Mouse (Mus musculus): Measurements from ENCODE around the gene Abcc5. TPM values are rescaled to one million over a fixed set of nuclear protein-coding genes. Genes with fewer than 3 reads are reported as not detected.
"Not testable (repeated sequence)": the region's sequence is repeated elsewhere in the genome, so short reads cannot be mapped to it uniquely, and the experiment has no call there.

The Abcc5 gene
- polyA plus RNA-seq, 1 experiment from 2014 or later = 64.0 TPM

DNA sequence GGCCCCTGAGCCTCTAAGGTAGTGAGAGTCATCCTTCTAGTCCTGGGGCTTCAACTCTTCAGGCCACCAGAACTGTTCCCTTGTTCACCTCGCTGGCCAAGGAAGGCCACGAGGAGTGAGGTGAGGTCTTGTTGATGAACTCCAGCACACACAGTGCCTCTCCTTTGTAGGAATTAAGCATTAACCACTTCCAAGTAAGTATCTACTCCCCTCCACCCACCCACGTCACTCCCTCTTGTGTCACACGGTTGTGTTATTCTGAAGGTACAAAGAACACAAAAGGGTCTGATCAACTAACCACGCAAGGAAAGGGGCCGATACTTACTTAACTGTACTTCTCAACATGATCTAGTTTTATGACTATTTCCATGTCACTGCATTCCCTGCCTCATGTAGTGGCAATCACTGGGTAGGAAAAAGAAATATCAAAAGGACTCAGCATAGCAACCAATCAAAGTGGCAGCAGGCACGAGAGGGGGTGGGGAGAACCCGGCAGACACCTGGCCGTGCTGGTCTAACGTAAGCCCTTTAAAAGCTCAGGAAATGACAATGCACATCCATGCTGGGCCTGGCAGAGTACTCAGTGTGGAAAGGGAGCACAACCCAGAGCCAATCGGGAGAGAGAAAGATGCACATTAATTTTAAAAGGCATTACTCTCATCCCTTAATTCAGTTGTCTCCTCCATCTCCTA lies 30.8 kb downstream of the Abcc5 start:
- no peak for ATAC-seq (ENCODE audit: low FRiP score, low TSS enrichment)
- H3K36me3 ChIP-seq (ENCODE audit: control insufficient read depth, insufficient read depth, low read length) = peaks cover 38% of the 10 kb centered on the region
- H3K27ac ChIP-seq (ENCODE audit: low read depth, low read length) = no peak overlapping the region
- no peaks in the 10 kb centered on the region for H3K4me1 ChIP-seq (ENCODE audit: control insufficient read depth, insufficient read depth, low read length)
- no peak overlapping the region for H3K9ac ChIP-seq (ENCODE audit: low read depth, low read length)
- no peak overlapping the region for H3K4me2 ChIP-seq (replicated peaks; ENCODE audit: low read depth, low read length)
- H3K4me3 ChIP-seq (ENCODE audit: low read length) = no peak overlapping the region
- H3K27me3 ChIP-seq (ENCODE audit: control insufficient read depth, insufficient read depth, low read length) = no peaks in the 10 kb centered on the region
- WGBS = 84% methylated on average over 11 of the region's 11 CpGs
- H3K9me3 ChIP-seq (ENCODE audit: control insufficient read depth, low read length) = no peaks in the 10 kb centered on the region

DNA sequence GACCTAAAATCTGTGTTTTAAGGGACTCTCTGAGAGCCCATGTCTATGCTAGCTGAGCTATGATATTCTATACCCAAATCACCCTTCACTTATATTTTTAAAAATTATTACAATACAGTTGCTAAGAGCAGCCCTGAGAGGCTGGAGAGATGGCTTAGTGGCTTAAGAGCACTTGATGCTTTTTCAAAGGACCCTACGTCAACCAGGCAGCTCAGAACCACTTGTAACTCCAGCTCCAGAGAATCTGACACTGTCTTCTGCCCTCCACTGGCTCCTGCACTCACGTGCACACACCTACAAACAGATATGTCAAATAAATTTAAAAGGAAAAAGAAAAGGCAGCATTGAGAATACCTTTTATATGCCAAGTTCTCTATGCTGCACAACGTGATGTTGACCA lies 34.4 kb downstream of the Abcc5 start:
- WGBS = 86% methylated on average over 3 of the region's 3 CpGs
- H3K36me3 ChIP-seq (ENCODE audit: control insufficient read depth, insufficient read depth, low read length) = peaks cover 30% of the 10 kb centered on the region
- H3K9me3 ChIP-seq (ENCODE audit: control insufficient read depth, low read length) = no peaks in the 10 kb centered on the region
- H3K4me3 ChIP-seq (ENCODE audit: low read length) = no peak overlapping the region
- H3K27ac ChIP-seq (ENCODE audit: low read depth, low read length) = no peak overlapping the region
- H3K4me1 ChIP-seq (ENCODE audit: control insufficient read depth, insufficient read depth, low read length) = no peaks in the 10 kb centered on the region
- ATAC-seq (ENCODE audit: low FRiP score, low TSS enrichment) = no peak
- no peaks in the 10 kb centered on the region for H3K27me3 ChIP-seq (ENCODE audit: control insufficient read depth, insufficient read depth, low read length)
- H3K9ac ChIP-seq (ENCODE audit: low read depth, low read length) = no peak overlapping the region
- H3K4me2 ChIP-seq (replicated peaks; ENCODE audit: low read depth, low read length) = no peak overlapping the region

DNA sequence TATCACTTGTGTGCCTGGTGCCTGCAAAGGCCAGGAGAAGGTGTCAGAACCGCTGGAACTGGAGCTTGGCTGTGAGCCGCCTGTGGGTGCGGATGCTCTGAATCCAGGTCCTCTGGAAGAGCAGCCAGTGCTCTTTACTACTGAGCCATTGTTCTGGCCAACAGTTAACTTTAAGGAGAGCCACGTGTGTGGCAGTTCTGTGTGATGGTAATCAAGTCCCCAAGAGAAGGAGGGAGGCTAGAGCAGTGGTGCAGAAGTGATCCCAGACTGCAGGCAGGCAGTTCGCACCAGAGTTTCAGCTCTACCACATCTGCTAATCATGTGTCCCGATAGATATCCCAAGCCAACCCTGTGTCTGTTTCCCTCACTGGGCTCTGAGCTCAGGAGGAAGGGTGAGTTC lies 36.0 kb downstream of the Abcc5 start:
- H3K4me3 ChIP-seq (ENCODE audit: low read length) = no peak overlapping the region
- no peak for ATAC-seq (ENCODE audit: low FRiP score, low TSS enrichment)
- no peaks in the 10 kb centered on the region for H3K27me3 ChIP-seq (ENCODE audit: control insufficient read depth, insufficient read depth, low read length)
- no peak overlapping the region for H3K9ac ChIP-seq (ENCODE audit: low read depth, low read length)
- no peaks in the 10 kb centered on the region for H3K9me3 ChIP-seq (ENCODE audit: control insufficient read depth, low read length)
- no peaks in the 10 kb centered on the region for H3K4me1 ChIP-seq (ENCODE audit: control insufficient read depth, insufficient read depth, low read length)
- no peak overlapping the region for H3K27ac ChIP-seq (ENCODE audit: low read depth, low read length)
- H3K4me2 ChIP-seq (replicated peaks; ENCODE audit: low read depth, low read length) = no peak overlapping the region
- peaks cover 19% of the 10 kb centered on the region for H3K36me3 ChIP-seq (ENCODE audit: control insufficient read depth, insufficient read depth, low read length)
- 74% methylated on average over 6 of the region's 6 CpGs for WGBS

DNA sequence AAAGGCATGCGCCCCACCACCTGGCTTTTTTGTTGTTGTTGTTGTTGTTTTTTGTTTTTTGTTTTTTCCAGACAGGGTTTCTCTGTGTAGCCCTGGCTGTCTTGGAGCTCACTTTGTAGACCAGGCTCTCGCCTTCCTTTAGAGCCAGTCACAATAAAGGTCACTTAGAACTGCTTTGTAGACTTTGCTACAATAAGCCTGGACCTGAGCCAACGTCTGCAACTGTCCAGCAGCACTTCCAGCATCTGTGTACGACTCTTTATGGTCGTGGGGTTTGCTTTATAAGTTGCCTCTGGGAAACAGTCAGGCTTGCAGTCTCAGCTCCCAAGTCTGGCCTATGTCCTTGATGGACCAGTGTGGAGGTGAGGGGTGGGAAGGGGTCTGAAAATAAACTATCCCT lies 45.2 kb downstream of the Abcc5 start:
- no peak overlapping the region for H3K4me3 ChIP-seq (ENCODE audit: low read length)
- H3K27me3 ChIP-seq (ENCODE audit: control insufficient read depth, insufficient read depth, low read length) = no peaks in the 10 kb centered on the region
- H3K4me1 ChIP-seq (ENCODE audit: control insufficient read depth, insufficient read depth, low read length) = no peaks in the 10 kb centered on the region
- H3K4me2 ChIP-seq (replicated peaks; ENCODE audit: low read depth, low read length) = no peak overlapping the region
- WGBS = 68% methylated on average over 5 of the region's 5 CpGs
- H3K9ac ChIP-seq (ENCODE audit: low read depth, low read length) = no peak overlapping the region
- H3K36me3 ChIP-seq (ENCODE audit: control insufficient read depth, insufficient read depth, low read length) = peaks cover 12% of the 10 kb centered on the region
- no peaks in the 10 kb centered on the region for H3K9me3 ChIP-seq (ENCODE audit: control insufficient read depth, low read length)
- no peak for ATAC-seq (ENCODE audit: low FRiP score, low TSS enrichment)
- H3K27ac ChIP-seq (ENCODE audit: low read depth, low read length) = no peak overlapping the region

DNA sequence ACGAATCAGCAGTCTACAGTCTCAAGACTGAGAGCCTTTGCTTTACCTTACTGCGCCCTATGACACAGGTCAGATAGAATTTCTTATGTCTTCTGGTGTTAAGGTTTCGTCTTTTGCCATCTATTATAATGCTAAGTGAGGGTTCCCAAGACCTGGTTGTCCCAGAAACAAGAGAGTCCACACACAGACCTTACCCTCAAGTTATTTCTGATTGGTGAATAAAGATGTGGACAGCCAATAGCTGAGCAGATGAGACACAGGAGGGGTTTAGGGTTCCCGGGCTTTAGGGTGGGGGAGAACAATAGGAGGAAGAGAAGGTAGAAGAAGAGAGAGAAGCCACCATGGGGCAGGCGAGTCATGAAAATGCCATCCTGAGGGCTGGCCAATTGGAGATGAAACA lies 50.9 kb downstream of the Abcc5 start:
- no peak overlapping the region for H3K4me3 ChIP-seq (ENCODE audit: low read length)
- H3K36me3 ChIP-seq (ENCODE audit: control insufficient read depth, insufficient read depth, low read length) = peaks cover 22% of the 10 kb centered on the region
- H3K4me2 ChIP-seq (replicated peaks; ENCODE audit: low read depth, low read length) = no peak overlapping the region
- H3K9me3 ChIP-seq (ENCODE audit: control insufficient read depth, low read length) = no peaks in the 10 kb centered on the region
- H3K4me1 ChIP-seq (ENCODE audit: control insufficient read depth, insufficient read depth, low read length) = 0 out of 2 replicates have a peak, but pooled peaks cover 3% of the 10 kb centered on the region
- no peak overlapping the region for H3K27ac ChIP-seq (ENCODE audit: low read depth, low read length)
- H3K27me3 ChIP-seq (ENCODE audit: control insufficient read depth, insufficient read depth, low read length) = no peaks in the 10 kb centered on the region
- no peak overlapping the region for H3K9ac ChIP-seq (ENCODE audit: low read depth, low read length)
- WGBS = 91% methylated on average over 5 of the region's 5 CpGs
- no peak for ATAC-seq (ENCODE audit: low FRiP score, low TSS enrichment)

DNA sequence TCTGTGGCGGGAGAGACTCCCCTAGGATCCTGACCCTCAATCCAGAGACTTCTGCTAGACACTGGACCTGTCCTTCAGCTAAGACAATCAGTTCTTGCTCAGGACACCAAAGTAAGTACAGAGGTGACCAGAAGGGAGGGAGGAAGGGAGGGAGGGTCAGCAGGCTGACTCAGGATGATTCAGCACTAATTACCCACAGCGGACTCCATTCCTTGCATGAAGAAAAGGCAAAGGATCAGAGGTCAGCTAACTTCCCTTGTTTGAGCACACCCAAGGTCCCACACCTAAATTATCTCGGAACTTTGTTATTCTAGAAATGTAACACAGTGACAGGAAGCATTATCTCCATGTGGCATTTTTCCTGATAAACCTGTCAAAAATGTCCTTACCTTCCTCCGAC lies 54.5 kb downstream of the Abcc5 start:
- 0 out of 2 replicates have a peak, but pooled peaks cover 3% of the 10 kb centered on the region for H3K4me1 ChIP-seq (ENCODE audit: control insufficient read depth, insufficient read depth, low read length)
- H3K4me3 ChIP-seq (ENCODE audit: low read length) = no peak overlapping the region
- ATAC-seq (ENCODE audit: low FRiP score, low TSS enrichment) = no peak
- no peak overlapping the region for H3K9ac ChIP-seq (ENCODE audit: low read depth, low read length)
- no peaks in the 10 kb centered on the region for H3K27me3 ChIP-seq (ENCODE audit: control insufficient read depth, insufficient read depth, low read length)
- no peaks in the 10 kb centered on the region for H3K9me3 ChIP-seq (ENCODE audit: control insufficient read depth, low read length)
- no peak overlapping the region for H3K4me2 ChIP-seq (replicated peaks; ENCODE audit: low read depth, low read length)
- H3K36me3 ChIP-seq (ENCODE audit: control insufficient read depth, insufficient read depth, low read length) = peaks cover 30% of the 10 kb centered on the region
- H3K27ac ChIP-seq (ENCODE audit: low read depth, low read length) = no peak overlapping the region
- WGBS = 58% methylated on average over 4 of the region's 4 CpGs

DNA sequence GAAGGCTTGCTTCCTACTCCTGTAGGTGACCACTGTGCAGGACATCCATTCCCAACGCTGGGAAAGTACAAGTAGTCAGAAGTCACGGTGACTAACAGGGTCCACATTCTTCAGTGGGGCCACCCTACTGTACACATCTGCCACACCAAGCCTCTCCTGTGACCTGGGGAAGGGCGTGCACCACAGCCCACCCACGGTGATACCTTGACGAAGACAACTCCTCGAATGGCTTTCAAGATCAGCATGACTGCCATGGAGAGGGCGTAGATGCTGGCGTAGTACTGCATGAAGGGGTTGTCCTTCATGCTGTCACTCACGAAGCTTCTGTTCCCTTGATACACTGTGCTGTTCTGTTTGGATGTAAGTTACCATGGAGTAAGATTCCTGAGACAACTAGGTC lies 58.0 kb downstream of the Abcc5 start:
- Histone ChIP-seq H3K9ac (ENCODE audit: low read depth, low read length) (no peak overlapping the region), H3K9me3 (ENCODE audit: control insufficient read depth, low read length) (no peaks in the 10 kb centered on the region), H3K36me3 (ENCODE audit: control insufficient read depth, insufficient read depth, low read length) (peaks cover 49% of the 10 kb centered on the region; the same call in 1 of the 2 replicates), H3K4me2 (replicated peaks; ENCODE audit: low read depth, low read length) (no peak overlapping the region), H3K27ac (ENCODE audit: low read depth, low read length) (no peak overlapping the region), H3K4me1 (ENCODE audit: control insufficient read depth, insufficient read depth, low read length) (no peaks in the 10 kb centered on the region), H3K4me3 (ENCODE audit: low read length) (no peak overlapping the region), H3K27me3 (ENCODE audit: control insufficient read depth, insufficient read depth, low read length) (no peaks in the 10 kb centered on the region)
- 91% methylated on average over 9 of the region's 9 CpGs for WGBS
- ATAC-seq (ENCODE audit: low FRiP score, low TSS enrichment) = no peak

DNA sequence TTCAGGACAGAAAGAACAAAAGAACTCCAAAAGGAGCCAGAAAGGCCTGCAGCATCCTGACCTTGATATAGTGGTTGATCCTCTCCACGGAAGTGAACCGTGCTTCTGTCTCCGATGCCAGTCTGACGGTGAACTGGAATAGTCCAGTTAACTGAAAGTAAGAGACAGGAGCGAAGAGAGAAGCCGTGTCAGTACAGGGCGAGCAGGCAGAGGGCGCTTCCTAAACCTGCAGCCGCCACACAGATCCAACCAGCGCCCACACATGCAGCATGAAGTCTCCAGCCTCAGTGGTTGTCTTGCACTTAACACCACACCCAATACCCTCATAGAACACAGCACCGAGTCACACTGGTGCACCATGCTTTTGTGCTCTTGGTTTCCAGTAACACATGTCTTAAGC lies 64.1 kb downstream of the Abcc5 start:
- WGBS = 90% methylated on average over 11 of the region's 11 CpGs
- Histone ChIP-seq H3K4me2 (replicated peaks; ENCODE audit: low read depth, low read length) (no peak overlapping the region), H3K9ac (ENCODE audit: low read depth, low read length) (no peak overlapping the region), H3K9me3 (ENCODE audit: control insufficient read depth, low read length) (no peaks in the 10 kb centered on the region), H3K27ac (ENCODE audit: low read depth, low read length) (no peak overlapping the region), H3K4me3 (ENCODE audit: low read length) (no peak overlapping the region), H3K27me3 (ENCODE audit: control insufficient read depth, insufficient read depth, low read length) (no peaks in the 10 kb centered on the region), H3K4me1 (ENCODE audit: control insufficient read depth, insufficient read depth, low read length) (no peaks in the 10 kb centered on the region), H3K36me3 (ENCODE audit: control insufficient read depth, insufficient read depth, low read length) (peaks cover 59% of the 10 kb centered on the region)
- ATAC-seq (ENCODE audit: low FRiP score, low TSS enrichment) = no peak

DNA sequence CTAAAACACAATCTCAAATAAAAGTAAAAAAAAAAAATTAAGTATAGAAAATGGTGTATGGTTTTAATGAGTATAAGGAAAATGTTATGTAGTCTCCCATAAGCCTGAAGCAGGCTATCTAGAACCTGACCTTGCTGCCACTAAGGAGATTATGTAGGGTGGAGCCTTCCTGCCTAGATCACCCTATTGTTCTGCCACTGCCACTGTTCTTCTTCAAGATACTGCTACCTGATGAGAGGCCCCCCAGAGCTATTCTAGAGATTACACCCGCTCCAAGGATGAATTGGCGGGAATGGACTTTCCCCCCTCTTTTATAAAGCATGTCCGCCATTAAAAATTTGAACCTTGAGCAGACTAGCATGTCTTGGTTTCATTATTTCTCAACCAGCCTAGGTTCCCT lies 64.7 kb downstream of the Abcc5 start:
- H3K4me1 ChIP-seq (ENCODE audit: control insufficient read depth, insufficient read depth, low read length); H3K9me3 ChIP-seq (ENCODE audit: control insufficient read depth, low read length): not testable (repeated sequence)
- H3K36me3 ChIP-seq (ENCODE audit: control insufficient read depth, insufficient read depth, low read length) = peaks cover 59% of the 10 kb centered on the region

More for the DNA sequence above, 64.7 kb downstream of the Abcc5 start:
- not testable (repeated sequence) for H3K27ac ChIP-seq (ENCODE audit: low read depth, low read length); H3K4me3 ChIP-seq (ENCODE audit: low read length); H3K9ac ChIP-seq (ENCODE audit: low read depth, low read length); ATAC-seq (ENCODE audit: low FRiP score, low TSS enrichment); H3K4me2 ChIP-seq (replicated peaks; ENCODE audit: low read depth, low read length); H3K27me3 ChIP-seq (ENCODE audit: control insufficient read depth, insufficient read depth, low read length)
- WGBS = 98% methylated on average over 3 of the region's 3 CpGs

All from kidney, embryonic 14.5 days (tissue).